Mouse (Mus musculus): ENCODE measurements at regions not wholly inside any gene's neighbourhood (a gene's known extent, or its start where the extent isn't known, plus 50 kb on each side); places are given as distances from the start of the nearest gene placed in this dataset.
A peak's percentile ranks its signal among the peaks of the same experiment; 100 is the strongest.

DNA sequence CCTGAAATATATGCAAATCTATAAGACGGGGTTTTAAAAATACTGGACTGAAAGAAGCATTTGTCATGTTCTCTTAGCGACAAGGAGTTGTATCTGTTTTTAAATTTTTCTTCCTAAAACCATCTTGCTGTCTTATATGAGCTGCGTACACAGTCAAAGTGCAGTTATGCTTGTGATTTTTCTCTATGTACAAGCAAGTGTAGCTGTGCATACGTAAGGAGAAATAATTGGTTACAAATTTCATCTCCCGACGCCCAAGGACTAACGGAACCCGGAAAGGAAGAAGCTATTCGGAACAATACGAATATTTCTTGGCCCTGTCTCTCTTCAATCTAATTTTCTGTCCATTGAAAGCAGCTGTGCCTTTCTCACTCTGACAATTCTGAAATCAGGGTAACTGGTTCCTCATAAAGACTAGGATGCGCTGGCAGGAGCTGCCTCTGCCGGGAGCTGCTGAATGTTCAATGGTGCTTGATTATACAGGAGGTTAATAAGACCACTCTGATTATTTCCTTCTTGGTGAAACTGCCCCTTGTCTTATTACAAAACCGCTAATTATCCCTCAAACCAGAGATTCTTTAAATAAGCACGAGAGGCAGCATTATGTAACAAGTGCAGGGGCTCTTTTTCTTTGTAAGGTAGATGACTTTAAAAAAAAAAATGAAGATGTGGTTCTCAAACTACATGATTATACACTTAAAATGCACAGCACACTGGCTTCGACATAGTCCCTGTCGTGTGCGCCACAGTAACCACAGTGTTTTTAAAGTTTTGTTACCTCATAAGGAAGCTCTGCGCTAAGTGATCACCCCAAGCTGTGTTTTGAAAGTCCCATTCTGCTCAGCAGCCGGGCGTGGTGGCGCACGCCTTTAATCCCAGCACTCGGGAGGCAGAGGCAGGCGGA lies 296.8 kb downstream of the Spry2 start:
- H3K27ac ChIP-seq, result peak overlapping the region; percentile 74
- peak; percentile 19 to 22 for DNase-seq (ENCODE audit: low spot score in 2 of 2)
- H3K4me3 ChIP-seq, result peak overlapping the region; percentile 1; the same call in 1 of the 2 replicates
- no peak for TF ChIP-seq CTCF (conservative IDR thresholded peaks at IDR 0.05)

DNA sequence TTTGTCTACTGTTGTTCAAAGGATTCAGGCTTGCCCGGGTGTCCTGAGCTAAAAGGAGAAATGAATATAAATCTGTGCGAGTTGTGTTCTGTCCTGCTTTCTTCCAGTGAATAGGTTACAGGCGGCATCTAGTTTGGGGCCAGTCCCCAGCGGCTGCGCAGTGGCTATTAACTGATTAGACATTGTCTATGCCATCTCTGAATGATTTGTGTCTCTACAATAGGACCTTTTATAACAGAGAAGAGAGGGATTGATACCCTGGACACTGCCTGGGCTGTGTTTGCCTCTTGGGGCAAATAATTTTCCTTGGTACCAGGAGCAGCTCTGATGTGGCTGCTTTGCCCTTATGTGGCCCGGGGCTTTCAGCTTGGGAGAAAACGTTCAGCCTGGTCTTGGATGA lies 306.9 kb downstream of the Spry2 start:
- no peak for TF ChIP-seq CTCF (conservative IDR thresholded peaks at IDR 0.05)
- peak; percentile 18 to 21 for DNase-seq (ENCODE audit: low spot score in 2 of 2)
- Histone ChIP-seq H3K27ac (peak overlapping the region; percentile 92), H3K4me3 (peak overlapping the region; percentile 36)

- DNase-seq (ENCODE audit: low spot score in 2 of 2), result no peak
- peak overlapping the region; percentile 92 for H3K27ac ChIP-seq
- TF ChIP-seq CTCF (conservative IDR thresholded peaks at IDR 0.05), result no peak
- H3K4me3 ChIP-seq, result peak overlapping the region; percentile 36
Observed at GRCm38 (mm10) chr14:105589261-105589660, 307.4 kb downstream of the Spry2 start.

GRCm38 (mm10) chr14:105588391-105589163 lies 308.0 kb downstream of the Spry2 start:
- TF ChIP-seq CTCF (conservative IDR thresholded peaks at IDR 0.05), result no peak
- H3K27ac ChIP-seq, result peak overlapping the region; percentile 92
- peak; percentile 46 to 81 for DNase-seq (ENCODE audit: low spot score in 2 of 2)
- H3K4me3 ChIP-seq, result peak overlapping the region; percentile 36; the same call in 1 of the 2 replicates

GRCm38 (mm10) chr14:105588029-105588390 lies 308.6 kb downstream of the Spry2 start:
- Histone ChIP-seq H3K27ac (peak overlapping the region; percentile 92), H3K4me3 (no peak overlapping the region)
- no peak for DNase-seq (ENCODE audit: low spot score in 2 of 2)
- no peak for TF ChIP-seq CTCF (conservative IDR thresholded peaks at IDR 0.05)

DNA sequence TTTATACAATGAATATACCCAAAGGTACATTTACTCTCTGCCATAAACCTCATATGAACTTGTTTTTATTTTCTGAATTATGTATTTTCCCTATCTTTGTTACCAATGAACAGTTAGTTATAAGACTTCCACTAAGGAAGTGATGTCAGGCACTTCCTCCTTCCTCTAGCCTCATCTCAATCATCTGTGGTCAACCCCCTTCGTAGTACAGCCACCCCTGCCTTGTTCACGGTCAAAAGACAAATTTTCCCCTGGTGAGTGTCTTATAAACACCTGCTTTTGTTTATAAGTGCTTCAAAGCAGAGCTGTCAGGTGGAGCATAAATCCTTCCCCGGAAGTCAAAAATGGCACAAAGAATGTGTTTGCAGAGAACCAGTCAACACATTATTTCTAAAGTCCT lies 312.0 kb downstream of the Spry2 start:
- no peak for DNase-seq (ENCODE audit: low spot score in 2 of 2)
- no peak overlapping the region for H3K4me3 ChIP-seq
- TF ChIP-seq CTCF (conservative IDR thresholded peaks at IDR 0.05), result no peak
- H3K27ac ChIP-seq, result no peak overlapping the region

DNA sequence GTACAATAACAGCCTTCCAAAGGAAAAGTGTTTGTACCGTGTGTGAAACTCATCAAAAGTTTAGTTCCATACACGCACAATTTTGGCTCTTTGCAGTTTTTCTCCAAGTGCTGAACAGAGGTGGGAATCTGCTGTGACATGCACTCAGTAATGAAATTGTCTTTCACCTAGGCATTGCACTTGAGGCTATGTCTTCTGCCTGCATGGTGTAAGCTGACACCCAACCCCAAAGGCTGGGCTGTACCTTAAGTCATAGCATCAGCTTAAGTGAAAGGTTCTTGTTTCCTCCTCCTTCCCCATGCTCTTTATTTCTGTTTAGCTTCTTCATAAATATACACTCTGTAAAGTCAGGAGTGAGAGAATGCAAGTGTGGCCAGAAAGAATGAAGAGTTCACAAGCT lies 313.1 kb downstream of the Spry2 start:
- Histone ChIP-seq H3K4me3 (no peak overlapping the region), H3K27ac (no peak overlapping the region)
- no peak for DNase-seq (ENCODE audit: low spot score in 2 of 2)
- TF ChIP-seq CTCF (conservative IDR thresholded peaks at IDR 0.05), result no peak

- Histone ChIP-seq H3K27ac (no peak overlapping the region), H3K4me3 (no peak overlapping the region)
- TF ChIP-seq CTCF (conservative IDR thresholded peaks at IDR 0.05), result no peak
- no peak for DNase-seq (ENCODE audit: low spot score in 2 of 2)
Observed at GRCm38 (mm10) chr14:105576266-105576665, 317.9 kb downstream of the Ndfip2 start.

DNA sequence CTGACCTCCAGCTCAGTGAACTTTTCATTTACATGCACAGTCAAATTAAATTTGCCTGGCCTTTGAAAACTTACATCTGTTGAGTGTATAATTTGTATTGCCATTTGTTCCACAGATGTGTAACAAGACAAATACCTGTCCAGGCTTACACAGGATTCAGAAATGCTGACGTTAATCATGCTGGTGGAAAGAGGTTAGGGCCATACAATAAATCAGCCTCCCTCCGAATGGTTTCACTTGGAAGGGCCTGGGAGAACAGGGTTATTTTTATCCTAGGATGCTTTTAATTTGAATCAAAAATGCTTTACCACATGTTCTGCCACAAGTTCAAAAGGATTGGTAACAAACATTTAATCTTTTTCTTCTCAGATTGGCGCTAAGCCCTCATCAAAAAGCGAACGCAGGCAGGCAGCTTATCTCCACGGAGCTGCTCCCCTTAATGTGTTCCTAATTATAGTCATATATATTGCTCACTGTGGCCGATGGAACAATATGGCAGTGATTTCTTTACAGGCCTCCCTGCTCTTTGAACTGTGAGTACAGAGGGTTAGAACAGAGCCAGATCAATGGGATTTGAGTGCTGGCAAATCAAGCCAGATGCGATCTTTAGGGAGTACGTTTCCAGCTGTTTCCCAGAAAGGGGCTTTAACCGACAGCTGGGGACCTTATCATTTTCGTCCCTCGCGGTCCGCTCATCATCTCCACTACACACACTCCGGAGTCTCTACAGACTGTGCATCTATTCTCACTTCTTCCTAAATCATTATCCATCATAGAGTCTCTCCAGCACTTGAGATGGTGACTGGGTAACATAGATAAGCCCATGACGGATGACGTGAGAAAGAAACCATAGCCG lies 313.9 kb downstream of the Ndfip2 start:
- Histone ChIP-seq H3K27ac (no peak overlapping the region), H3K4me3 (no peak overlapping the region)
- no peak for TF ChIP-seq CTCF (conservative IDR thresholded peaks at IDR 0.05)
- DNase-seq (ENCODE audit: low spot score in 2 of 2), result no peak

- no peak for TF ChIP-seq CTCF (conservative IDR thresholded peaks at IDR 0.05)
- no peak overlapping the region for H3K4me3 ChIP-seq
- DNase-seq (ENCODE audit: low spot score in 2 of 2), result no peak
- no peak overlapping the region for H3K27ac ChIP-seq
Observed at GRCm38 (mm10) chr14:105570156-105570555, 311.8 kb downstream of the Ndfip2 start.

- no peak overlapping the region; the same call in 1 of the 2 replicates for H3K4me3 ChIP-seq
- 0 out of 2 replicates have a peak overlapping the region, but pooled peaks have one; percentile 53 for H3K27ac ChIP-seq
- no peak for DNase-seq (ENCODE audit: low spot score in 2 of 2)
- TF ChIP-seq CTCF (conservative IDR thresholded peaks at IDR 0.05), result no peak
Observed at GRCm38 (mm10) chr14:105565827-105566226, 307.5 kb downstream of the Ndfip2 start.

DNA sequence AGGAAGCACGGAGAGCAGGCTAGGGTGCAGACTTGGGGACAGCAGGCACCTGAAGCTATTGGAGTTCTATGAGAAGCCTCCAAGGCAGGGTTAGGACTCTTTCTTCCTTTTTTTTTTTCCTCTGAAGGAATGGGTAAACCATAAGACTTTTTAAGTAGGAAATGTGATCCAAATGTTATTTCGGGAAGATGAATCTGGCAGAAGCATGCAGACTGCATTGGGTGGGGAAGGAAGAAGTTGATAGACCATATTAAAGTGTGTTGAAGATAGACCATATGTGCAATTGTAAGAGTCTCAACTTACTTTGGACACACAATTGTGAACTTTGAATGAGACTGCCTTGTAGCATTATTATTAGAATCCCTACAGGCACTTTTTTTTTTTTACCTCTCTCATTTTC lies 304.5 kb downstream of the Ndfip2 start:
- H3K27ac ChIP-seq, result no peak overlapping the region
- TF ChIP-seq CTCF (conservative IDR thresholded peaks at IDR 0.05), result no peak
- no peak overlapping the region for H3K4me3 ChIP-seq
- no peak for DNase-seq (ENCODE audit: low spot score in 2 of 2)

All from layer of hippocampus, adult 2 months (tissue).